8 mouse cellular contexts compared by ENCODE assay signal in genomic region chr5:113882566-113883383, GRCm38 (mm10). TPM values are rescaled to one million over a fixed set of nuclear protein-coding genes. Genes with fewer than 3 reads are reported as not detected.
DNase-seq lines count a peak whose midpoint lies in the region; ATAC-seq lines count a peak whose summit lies in the region.

No protein-coding gene starts in this region.

- peaks cover 36% of the 10 kb centered on the region for H3K36me3 ChIP-seq in limb, embryonic 10.5 days
- peaks cover 15% of the 10 kb centered on the region; the same call in 1 of the 2 replicates for H3K36me3 ChIP-seq in neural tube, embryonic 14.5 days (ENCODE audit: control insufficient read depth, insufficient read depth, low read length)

- peak; percentile 44; the same call in 1 of the 2 replicates for ATAC-seq in frontal cortex, adult (ENCODE audit: low TSS enrichment)
- ATAC-seq in neural tube, embryonic 14.5 days (ENCODE audit: low read depth): no peak
- no peak for ATAC-seq in CD4-positive, CD25-positive, alpha-beta regulatory T cell, adult 4 months

- DNase-seq in frontal cortex, postnatal 25 days (ENCODE audit: low spot score in 2 of 2): no peak
- DNase-seq in right cerebral cortex, postnatal 4 days: peak; percentile 59
- DNase-seq in right cerebral cortex, postnatal 25 days: no peak
- no peak for DNase-seq in limb, embryonic 10.5 days (ENCODE audit: low spot score)
- no peak for DNase-seq in cerebellum, adult 9-11 months

- H3K4me1 ChIP-seq in limb, embryonic 10.5 days: peaks cover 20% of the 10 kb centered on the region
- peaks cover 23% of the 10 kb centered on the region for H3K4me1 ChIP-seq in neural tube, embryonic 14.5 days (ENCODE audit: control insufficient read depth, insufficient read depth, low read length)

- WGBS in limb, embryonic 10.5 days: 77% methylated on average over 15 of the region's 15 CpGs
- 35% methylated on average over 15 of the region's 15 CpGs for WGBS in neural tube, embryonic 14.5 days

- H3K4me2 ChIP-seq in neural tube, embryonic 14.5 days (ENCODE audit: low read depth, low read length): no peak overlapping the region

- H3K9me3 ChIP-seq in limb, embryonic 10.5 days (replicated peaks): no peaks in the 10 kb centered on the region
- no peaks in the 10 kb centered on the region for H3K9me3 ChIP-seq in neural tube, embryonic 14.5 days (ENCODE audit: control insufficient read depth, low read length)

- no peak overlapping the region for H3K4me3 ChIP-seq in limb, embryonic 10.5 days
- H3K4me3 ChIP-seq in neural tube, embryonic 14.5 days (ENCODE audit: low read depth, low read length): no peak overlapping the region

- H3K27me3 ChIP-seq in limb, embryonic 10.5 days (ENCODE audit: low read depth, poor library complexity, severe bottlenecking): no peaks in the 10 kb centered on the region
- H3K27me3 ChIP-seq in neural tube, embryonic 14.5 days (ENCODE audit: control insufficient read depth, insufficient read depth, low read length): no peaks in the 10 kb centered on the region

- H3K9ac ChIP-seq in neural tube, embryonic 14.5 days (replicated peaks; ENCODE audit: low read depth, low read length): peak overlapping the region; percentile 28; the same call in 1 of the 2 replicates

- peak overlapping the region; percentile 64 for H3K27ac ChIP-seq in limb, embryonic 10.5 days
- H3K27ac ChIP-seq in neural tube, embryonic 14.5 days (ENCODE audit: low read depth, low read length): peak overlapping the region; percentile 81

RNA-seq across cellular contexts. Expression of gene Coro1c, which starts 25.8 kb away (rescaled TPM):
- 129 and 139 TPM in 2 replicates for polyA plus RNA-seq in limb, embryonic 10.5 days (2016; fragmentation: Nextera tagmentation; extraction: Ambion mirVana)
- polyA plus RNA-seq in neural tube, embryonic 14.5 days (2014; fragmentation: Nextera tagmentation; extraction: Ambion mirVana): 148 and 188 TPM in 2 replicates
- 10 to 100 TPM; 43.2 to 59.6 TPM for polyA plus RNA-seq in CD4-positive, CD25-positive, alpha-beta regulatory T cell, adult 4 months (2017; shearing (Covaris generic))

RNA-seq across cellular contexts. Expression of gene Selplg, which starts 50.3 kb away (rescaled TPM):
- polyA plus RNA-seq in limb, embryonic 10.5 days (2016; fragmentation: Nextera tagmentation; extraction: Ambion mirVana): 0.60 and 0.80 TPM in 2 replicates
- 1.8 and 2.5 TPM in 2 replicates for polyA plus RNA-seq in neural tube, embryonic 14.5 days (2014; fragmentation: Nextera tagmentation; extraction: Ambion mirVana)
- polyA plus RNA-seq in CD4-positive, CD25-positive, alpha-beta regulatory T cell, adult 4 months (2017; shearing (Covaris generic)): 100 to 1,000 TPM; 473 to 498 TPM

Comparison
In these comparisons a context has a peak if more than half of its experiments do, and no peak if none do; other contexts are left out.
1. RNA of gene Selplg, which starts 50.3 kb away (polyA plus RNA-seq): 473 to 498 TPM in CD4-positive, CD25-positive, alpha-beta regulatory T cell, adult 4 months; 1.8 to 2.5 TPM in neural tube, embryonic 14.5 days and 0.60 to 0.80 TPM in limb, embryonic 10.5 days; every median in the first group is over 100 times any median in the second.